Mouse (Mus musculus): ENCODE results near the gene Apold1. TPM values are rescaled to one million over a fixed set of nuclear protein-coding genes. Genes with fewer than 3 reads are reported as not detected.
A peak's percentile ranks its signal among the peaks of the same experiment; 100 is the strongest.

The Apold1 gene
- polyA plus RNA-seq, 1 experiment from 2014 or later, result 3.8 TPM

DNA sequence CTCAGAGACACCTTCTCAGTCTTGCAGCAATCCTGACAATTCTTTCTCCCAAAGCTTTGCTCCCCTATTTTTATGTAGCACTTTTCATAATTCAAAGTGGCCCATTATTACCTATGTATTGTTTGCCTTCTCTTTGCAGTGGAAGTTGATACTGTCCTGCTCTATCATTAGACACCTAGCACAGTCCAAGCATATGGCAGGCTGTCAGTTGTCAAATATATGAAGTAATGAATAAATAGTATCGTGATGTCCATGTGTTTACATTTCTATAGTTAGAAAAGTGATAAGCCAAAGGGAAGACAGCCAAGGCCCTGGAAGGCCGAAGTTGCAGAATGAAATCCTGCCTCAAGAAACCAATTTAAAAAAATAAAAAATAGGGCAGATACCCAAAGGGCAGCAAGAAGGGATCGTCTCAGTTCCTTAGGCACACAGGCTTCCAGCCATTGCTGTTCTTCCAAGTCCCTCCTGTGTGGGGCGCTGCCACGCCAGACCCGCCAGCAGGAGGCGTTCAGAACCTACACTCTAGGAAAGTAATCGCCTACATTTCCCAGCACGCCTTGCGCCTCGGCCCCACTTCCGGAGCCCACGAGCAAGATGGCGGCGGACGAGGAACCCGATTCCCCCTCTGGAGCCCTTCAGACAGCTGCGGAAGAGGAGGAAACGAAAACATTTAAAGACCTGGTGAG lies 29.7 kb downstream of the Apold1 start, which contains the start of gene Ddx47:
Gene Ddx47, plus strand, starts transcription at position 565 of the 686 bp plus-strand sequence.
- Histone ChIP-seq H3K4me1 (ENCODE audit: control insufficient read depth, insufficient read depth, low read length) (peaks cover 6% of the 10 kb centered on the region; the same call in 1 of the 2 replicates), H3K36me3 (ENCODE audit: control insufficient read depth, insufficient read depth, low read length) (peaks cover 15% of the 10 kb centered on the region), H3K4me2 (ENCODE audit: low read depth, low read length) (peak within 1 kb of the TSS; percentile 89), H3K27me3 (ENCODE audit: control insufficient read depth, insufficient read depth, low read length) (no peaks in the 10 kb centered on the region), H3K9ac (replicated peaks; ENCODE audit: low read depth, low read length) (peak within 1 kb of the TSS; percentile 78), H3K4me3 (ENCODE audit: low read depth, low read length) (peak within 1 kb of the TSS; percentile 76), H3K9me3 (ENCODE audit: control insufficient read depth, low read length) (no peaks in the 10 kb centered on the region), H3K27ac (ENCODE audit: low read depth, low read length) (no peak within 1 kb of the TSS)
- 5% methylated on average over 19 of the region's 19 CpGs for WGBS
- ATAC-seq (ENCODE audit: low read depth), result peak; percentile 92

DNA sequence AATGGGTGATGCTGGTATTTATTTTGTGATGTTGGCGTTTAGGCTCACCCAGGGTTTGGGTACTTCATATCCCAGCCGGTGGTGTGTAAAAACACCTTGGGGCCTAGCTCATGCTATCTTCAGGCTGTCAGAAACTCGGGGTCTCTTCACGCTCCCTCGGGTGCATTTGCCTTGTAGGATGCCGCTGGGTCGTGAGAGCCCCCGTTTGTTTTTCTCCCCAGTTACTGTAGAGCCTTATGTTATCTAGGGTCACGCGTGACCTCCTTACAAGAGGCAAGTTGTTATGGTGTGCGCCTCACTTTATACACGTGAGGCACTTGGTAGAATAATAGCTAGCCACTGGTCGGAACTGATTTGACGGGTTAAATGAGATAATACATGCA lies 30.2 kb downstream of the Apold1 start:
- no peaks in the 10 kb centered on the region for H3K9me3 ChIP-seq (ENCODE audit: control insufficient read depth, low read length)
- H3K4me1 ChIP-seq (ENCODE audit: control insufficient read depth, insufficient read depth, low read length), result peaks cover 6% of the 10 kb centered on the region; the same call in 1 of the 2 replicates
- H3K36me3 ChIP-seq (ENCODE audit: control insufficient read depth, insufficient read depth, low read length), result peaks cover 20% of the 10 kb centered on the region
- 1% methylated on average over 14 of the region's 14 CpGs for WGBS
- H3K9ac ChIP-seq (replicated peaks; ENCODE audit: low read depth, low read length), result peak overlapping the region; percentile 78
- no peaks in the 10 kb centered on the region for H3K27me3 ChIP-seq (ENCODE audit: control insufficient read depth, insufficient read depth, low read length)
- H3K4me2 ChIP-seq (ENCODE audit: low read depth, low read length), result peak overlapping the region; percentile 89
- H3K4me3 ChIP-seq (ENCODE audit: low read depth, low read length), result peak overlapping the region; percentile 76
- ATAC-seq (ENCODE audit: low read depth), result peak; percentile 73
- no peak overlapping the region for H3K27ac ChIP-seq (ENCODE audit: low read depth, low read length)

DNA sequence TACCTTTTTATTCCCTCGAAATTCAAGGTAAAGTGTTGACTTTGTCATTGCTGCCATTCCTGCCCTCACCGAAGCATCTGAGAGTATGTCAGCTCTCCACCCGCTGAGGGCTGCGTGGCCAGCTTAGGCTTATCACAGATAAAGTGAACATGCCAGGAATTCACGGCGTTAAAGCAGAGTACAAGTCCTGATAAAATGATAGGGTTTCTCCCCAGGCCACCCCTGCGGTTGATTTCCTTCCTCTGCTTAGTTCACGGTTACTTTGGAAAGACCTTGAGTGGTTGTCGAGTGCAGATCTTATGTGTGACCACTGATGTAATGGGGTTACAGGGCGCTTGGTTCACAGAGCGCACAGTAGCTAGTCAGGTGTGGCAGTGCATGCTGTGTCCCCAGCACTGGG lies 35.7 kb downstream of the Apold1 start:
- peaks cover 70% of the 10 kb centered on the region for H3K36me3 ChIP-seq (ENCODE audit: control insufficient read depth, insufficient read depth, low read length)

DNA sequence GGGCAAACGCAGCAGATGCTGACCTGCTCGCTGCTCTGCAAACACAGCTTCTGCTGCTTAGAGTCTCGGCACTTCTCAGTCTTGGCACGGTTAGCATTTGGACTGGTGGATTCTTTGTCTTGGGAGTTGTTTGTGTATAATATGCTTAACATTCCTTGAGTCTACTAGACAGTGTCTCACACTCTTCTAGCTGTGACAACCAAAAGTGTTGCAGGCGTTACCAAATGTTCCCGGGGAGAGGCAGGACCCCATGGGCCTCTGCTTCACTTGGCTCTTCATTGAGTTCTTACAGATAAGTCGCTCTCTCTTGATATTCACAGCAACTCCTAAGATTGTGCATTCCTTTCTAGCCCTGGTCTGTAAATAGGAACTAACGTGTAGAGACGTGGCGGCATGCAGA lies 38.0 kb downstream of the Apold1 start:
- Histone ChIP-seq H3K9me3 (ENCODE audit: control insufficient read depth, low read length) (no peaks in the 10 kb centered on the region), H3K36me3 (ENCODE audit: control insufficient read depth, insufficient read depth, low read length) (peaks cover 79% of the 10 kb centered on the region), H3K9ac (replicated peaks; ENCODE audit: low read depth, low read length) (no peak overlapping the region), H3K4me1 (ENCODE audit: control insufficient read depth, insufficient read depth, low read length) (no peaks in the 10 kb centered on the region), H3K27me3 (ENCODE audit: control insufficient read depth, insufficient read depth, low read length) (no peaks in the 10 kb centered on the region), H3K4me2 (ENCODE audit: low read depth, low read length) (no peak overlapping the region), H3K4me3 (ENCODE audit: low read depth, low read length) (no peak overlapping the region), H3K27ac (ENCODE audit: low read depth, low read length) (no peak overlapping the region)
- no peak for ATAC-seq (ENCODE audit: low read depth)
- 92% methylated on average over 10 of the region's 10 CpGs for WGBS

More for the DNA sequence above, 35.7 kb downstream of the Apold1 start:
- Histone ChIP-seq H3K27ac (ENCODE audit: low read depth, low read length) (no peak overlapping the region), H3K4me3 (ENCODE audit: low read depth, low read length) (no peak overlapping the region), H3K9me3 (ENCODE audit: control insufficient read depth, low read length) (no peaks in the 10 kb centered on the region), H3K27me3 (ENCODE audit: control insufficient read depth, insufficient read depth, low read length) (no peaks in the 10 kb centered on the region), H3K4me2 (ENCODE audit: low read depth, low read length) (no peak overlapping the region), H3K4me1 (ENCODE audit: control insufficient read depth, insufficient read depth, low read length) (peaks cover 3% of the 10 kb centered on the region; the same call in 1 of the 2 replicates), H3K9ac (replicated peaks; ENCODE audit: low read depth, low read length) (no peak overlapping the region)
- no peak for ATAC-seq (ENCODE audit: low read depth)
- 95% methylated on average over 11 of the region's 11 CpGs for WGBS

DNA sequence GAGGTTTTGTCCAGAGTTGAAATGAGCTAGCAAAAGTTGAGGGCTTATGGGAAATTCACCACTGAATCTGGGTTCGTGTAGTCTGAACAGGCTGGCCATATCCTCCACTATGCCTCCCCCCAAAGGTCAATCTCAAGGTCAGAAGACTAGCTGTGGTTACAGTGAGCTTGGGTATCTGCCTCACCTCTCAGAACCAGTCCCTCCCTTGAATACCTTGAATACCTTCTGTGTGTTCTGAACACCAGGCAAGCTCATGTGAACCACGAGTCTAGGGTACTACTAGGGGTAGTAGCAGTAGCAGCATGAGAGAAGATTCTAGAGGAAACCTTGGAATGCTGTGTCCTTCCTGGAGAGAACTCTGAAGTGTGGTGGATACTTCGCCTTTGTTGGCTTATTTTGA lies 40.1 kb downstream of the Apold1 start:
- no peaks in the 10 kb centered on the region for H3K4me1 ChIP-seq (ENCODE audit: control insufficient read depth, insufficient read depth, low read length)
- 93% methylated on average over 3 of the region's 3 CpGs for whole genome bisulfite sequencing
- ATAC-seq (ENCODE audit: low read depth), result no peak
- H3K4me2 ChIP-seq (ENCODE audit: low read depth, low read length), result no peak overlapping the region
- H3K4me3 ChIP-seq (ENCODE audit: low read depth, low read length), result no peak overlapping the region
- H3K36me3 ChIP-seq (ENCODE audit: control insufficient read depth, insufficient read depth, low read length), result peaks cover 68% of the 10 kb centered on the region
- H3K9ac ChIP-seq (replicated peaks; ENCODE audit: low read depth, low read length), result no peak overlapping the region
- H3K27ac ChIP-seq (ENCODE audit: low read depth, low read length), result no peak overlapping the region
- H3K27me3 ChIP-seq (ENCODE audit: control insufficient read depth, insufficient read depth, low read length), result no peaks in the 10 kb centered on the region
- H3K9me3 ChIP-seq (ENCODE audit: control insufficient read depth, low read length), result no peaks in the 10 kb centered on the region

DNA sequence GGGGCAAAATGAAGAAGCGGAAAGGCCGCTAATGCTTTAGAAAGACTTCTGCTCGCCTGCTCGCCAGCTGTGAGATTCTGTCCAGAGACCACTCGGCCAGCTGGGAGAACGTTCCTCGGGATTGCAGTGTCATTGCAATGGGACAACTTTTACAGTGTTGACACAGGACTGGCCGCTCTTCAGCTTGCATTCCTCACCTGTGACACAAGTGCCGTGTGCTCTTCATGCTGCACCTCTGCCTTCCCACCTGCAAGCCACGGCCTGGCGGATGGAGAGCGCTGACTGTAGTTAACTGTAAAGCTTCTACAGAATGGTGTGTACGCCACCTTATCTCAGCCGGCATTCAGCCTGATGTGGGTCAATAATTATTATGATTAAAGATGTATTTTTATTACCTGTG lies 41.9 kb downstream of the Apold1 start:
- no peak overlapping the region for H3K4me3 ChIP-seq (ENCODE audit: low read depth, low read length)
- no peak overlapping the region for H3K9ac ChIP-seq (replicated peaks; ENCODE audit: low read depth, low read length)
- H3K9me3 ChIP-seq (ENCODE audit: control insufficient read depth, low read length), result no peaks in the 10 kb centered on the region
- 94% methylated on average over 14 of the region's 14 CpGs for WGBS
- H3K4me2 ChIP-seq (ENCODE audit: low read depth, low read length), result no peak overlapping the region
- H3K27me3 ChIP-seq (ENCODE audit: control insufficient read depth, insufficient read depth, low read length), result no peaks in the 10 kb centered on the region
- no peak overlapping the region for H3K27ac ChIP-seq (ENCODE audit: low read depth, low read length)
- H3K36me3 ChIP-seq (ENCODE audit: control insufficient read depth, insufficient read depth, low read length), result peaks cover 52% of the 10 kb centered on the region
- H3K4me1 ChIP-seq (ENCODE audit: control insufficient read depth, insufficient read depth, low read length), result no peaks in the 10 kb centered on the region
- ATAC-seq (ENCODE audit: low read depth), result no peak

DNA sequence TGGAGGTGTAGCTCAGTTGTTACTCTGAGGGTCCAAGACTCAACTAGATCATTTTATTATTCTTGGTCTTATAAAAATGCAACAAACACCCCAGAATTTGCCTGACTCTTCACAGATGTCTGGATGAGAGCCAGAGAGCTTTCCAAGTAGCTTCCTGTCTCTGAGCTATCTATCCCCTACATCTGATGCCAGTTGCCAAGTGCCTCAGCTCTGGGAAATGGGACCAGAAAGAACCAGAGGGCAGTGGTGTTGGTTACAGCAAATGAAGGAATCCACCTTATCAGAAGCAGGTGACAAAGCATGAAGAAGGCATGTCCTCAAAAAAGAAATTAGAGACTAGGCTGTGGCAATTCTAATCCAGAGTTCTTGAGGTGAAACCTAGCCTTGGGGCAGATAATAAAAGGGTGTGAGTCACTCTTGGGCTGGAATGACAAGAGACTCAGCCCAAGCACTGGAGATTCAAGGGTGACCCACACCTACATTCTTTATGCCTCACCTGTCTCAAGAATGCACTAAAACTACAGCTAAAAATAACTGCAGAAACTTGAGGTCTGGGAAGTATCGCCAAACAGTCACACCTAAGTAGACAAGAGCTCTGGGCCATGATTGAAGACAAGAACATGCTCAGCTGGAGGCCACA lies 43.4 kb downstream of the Apold1 start:
- no peaks in the 10 kb centered on the region for H3K9me3 ChIP-seq (ENCODE audit: control insufficient read depth, low read length)
- no peak overlapping the region for H3K9ac ChIP-seq (replicated peaks; ENCODE audit: low read depth, low read length)
- no peak for ATAC-seq (ENCODE audit: low read depth)
- peaks cover 37% of the 10 kb centered on the region for H3K36me3 ChIP-seq (ENCODE audit: control insufficient read depth, insufficient read depth, low read length)
- H3K27me3 ChIP-seq (ENCODE audit: control insufficient read depth, insufficient read depth, low read length), result no peaks in the 10 kb centered on the region
- no peak overlapping the region for H3K4me2 ChIP-seq (ENCODE audit: low read depth, low read length)
- no peak overlapping the region for H3K27ac ChIP-seq (ENCODE audit: low read depth, low read length)
- no peak overlapping the region for H3K4me3 ChIP-seq (ENCODE audit: low read depth, low read length)
- no peaks in the 10 kb centered on the region for H3K4me1 ChIP-seq (ENCODE audit: control insufficient read depth, insufficient read depth, low read length)
- 100% methylated on average over 1 of the region's 1 CpGs for WGBS

DNA sequence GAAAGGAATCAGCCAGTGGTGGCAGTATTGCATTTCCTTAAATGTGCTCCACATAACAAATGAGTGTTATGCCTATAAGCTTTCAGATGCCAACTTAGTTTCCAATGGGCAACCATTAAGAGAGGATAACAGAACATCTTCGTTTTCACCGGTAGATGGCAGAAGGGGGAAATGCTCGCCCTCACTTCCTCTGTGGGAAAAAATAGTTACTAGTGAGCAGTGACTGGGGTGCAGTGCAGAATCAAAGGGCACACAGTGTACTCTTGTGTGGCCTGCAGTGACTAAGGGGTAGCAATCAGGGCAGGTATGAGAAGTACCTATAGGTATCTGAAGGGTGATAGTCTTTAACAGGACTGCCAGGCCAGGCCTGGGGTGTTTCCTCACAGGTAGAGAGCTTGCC lies 44.7 kb downstream of the Apold1 start:
- Histone ChIP-seq H3K4me1 (ENCODE audit: control insufficient read depth, insufficient read depth, low read length) (no peaks in the 10 kb centered on the region), H3K27ac (ENCODE audit: low read depth, low read length) (no peak overlapping the region), H3K9ac (replicated peaks; ENCODE audit: low read depth, low read length) (no peak overlapping the region), H3K4me3 (ENCODE audit: low read depth, low read length) (no peak overlapping the region), H3K27me3 (ENCODE audit: control insufficient read depth, insufficient read depth, low read length) (no peaks in the 10 kb centered on the region), H3K36me3 (ENCODE audit: control insufficient read depth, insufficient read depth, low read length) (peaks cover 24% of the 10 kb centered on the region), H3K9me3 (ENCODE audit: control insufficient read depth, low read length) (no peaks in the 10 kb centered on the region), H3K4me2 (ENCODE audit: low read depth, low read length) (no peak overlapping the region)
- ATAC-seq (ENCODE audit: low read depth), result peak; percentile 71; the same call in 1 of the 2 replicates
- WGBS, result 8% methylated on average over 3 of the region's 3 CpGs

DNA sequence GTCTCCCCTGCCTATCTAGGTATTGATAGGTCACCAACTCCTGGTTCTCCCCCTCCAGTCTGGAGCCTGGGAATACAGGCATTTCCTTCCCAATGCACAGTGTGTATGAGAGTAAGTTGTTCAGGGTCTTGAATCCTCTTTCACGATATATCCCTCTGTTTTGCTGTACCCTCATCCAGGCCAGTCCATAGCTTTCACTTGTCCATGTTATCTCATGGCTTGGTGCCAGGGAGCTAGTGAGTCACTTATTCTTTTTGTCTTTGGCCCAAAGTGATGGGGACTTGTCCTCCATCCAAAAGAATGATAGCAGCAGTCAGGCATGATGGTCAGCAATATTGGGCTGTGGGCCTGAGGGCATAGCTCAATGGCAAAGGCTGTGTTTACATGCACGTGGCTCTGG lies 45.2 kb downstream of the Apold1 start:
- H3K4me2 ChIP-seq (ENCODE audit: low read depth, low read length), result no peak overlapping the region
- H3K27me3 ChIP-seq (ENCODE audit: control insufficient read depth, insufficient read depth, low read length), result no peaks in the 10 kb centered on the region
- H3K9me3 ChIP-seq (ENCODE audit: control insufficient read depth, low read length), result no peaks in the 10 kb centered on the region
- H3K4me1 ChIP-seq (ENCODE audit: control insufficient read depth, insufficient read depth, low read length), result no peaks in the 10 kb centered on the region
- no peak for ATAC-seq (ENCODE audit: low read depth)
- H3K27ac ChIP-seq (ENCODE audit: low read depth, low read length), result no peak overlapping the region
- 87% methylated on average over 2 of the region's 2 CpGs for WGBS
- H3K9ac ChIP-seq (replicated peaks; ENCODE audit: low read depth, low read length), result no peak overlapping the region
- H3K36me3 ChIP-seq (ENCODE audit: control insufficient read depth, insufficient read depth, low read length), result peaks cover 19% of the 10 kb centered on the region
- H3K4me3 ChIP-seq (ENCODE audit: low read depth, low read length), result no peak overlapping the region
